8 mouse cellular contexts compared by ENCODE assay signal in the genomic region with DNA sequence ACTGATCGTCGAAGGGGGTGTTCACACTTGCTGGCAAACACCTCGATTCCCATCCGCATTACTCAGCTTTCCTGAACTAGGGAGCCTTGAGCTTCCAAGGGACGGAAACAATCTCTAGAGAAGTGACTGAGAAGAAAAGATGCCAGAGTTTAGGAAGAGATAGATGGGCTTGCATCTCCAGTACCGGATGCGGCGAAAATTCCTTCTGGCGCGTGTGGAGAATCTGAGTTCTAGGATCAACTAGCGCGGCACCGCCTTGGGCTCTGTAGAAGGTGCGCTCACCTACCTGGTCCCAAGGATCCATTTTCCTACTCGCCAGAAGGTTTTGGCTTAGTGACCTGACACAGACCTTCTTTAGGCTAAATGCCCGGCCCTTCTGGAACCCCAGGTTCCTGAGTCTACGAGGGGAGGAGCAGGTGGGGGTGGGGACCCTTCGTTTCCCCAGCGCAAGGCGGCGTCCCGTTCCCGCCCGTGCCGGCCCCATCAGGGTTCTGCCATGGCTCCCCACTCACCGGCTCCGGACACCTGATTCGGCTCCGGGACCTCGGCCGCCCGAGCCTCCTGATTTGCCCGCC. TPM values are rescaled to one million over a fixed set of nuclear protein-coding genes. Genes with fewer than 3 reads are reported as not detected.
DNase-seq lines count a peak whose midpoint lies in the region; ATAC-seq and TF ChIP-seq lines count a peak whose summit lies in the region.

No protein-coding gene starts in this region.

- WGBS in lung, embryonic 14.5 days, result under 1% methylated on average over 33 of the region's 33 CpGs
- WGBS in forebrain, postnatal 0 days, result under 1% methylated on average over 33 of the region's 33 CpGs
- 2% methylated on average over 33 of the region's 33 CpGs for WGBS in liver, embryonic 16.5 days (ENCODE audit: insufficient replicate concordance)
- under 1% methylated on average over 33 of the region's 33 CpGs for whole genome bisulfite sequencing in stomach, embryonic 16.5 days

- peaks cover 30% of the 10 kb centered on the region for H3K36me3 ChIP-seq in lung, embryonic 14.5 days (ENCODE audit: insufficient read depth)
- H3K36me3 ChIP-seq in forebrain, postnatal 0 days (ENCODE audit: insufficient read depth), result no peaks in the 10 kb centered on the region
- H3K36me3 ChIP-seq in liver, embryonic 16.5 days (ENCODE audit: control insufficient read depth, insufficient read depth), result no peaks in the 10 kb centered on the region
- no peaks in the 10 kb centered on the region for H3K36me3 ChIP-seq in stomach, embryonic 16.5 days (ENCODE audit: control insufficient read depth, insufficient read depth, low read length)

- no peak for ATAC-seq in lung, embryonic 14.5 days (ENCODE audit: insufficient read depth)
- no peak for ATAC-seq in forebrain, postnatal 0 days
- ATAC-seq in liver, embryonic 16.5 days (ENCODE audit: low read depth), result no peak
- no peak for ATAC-seq in stomach, embryonic 16.5 days (ENCODE audit: insufficient read depth, low FRiP score)

- peaks cover 24% of the 10 kb centered on the region for H3K4me1 ChIP-seq in lung, embryonic 14.5 days (ENCODE audit: insufficient read depth)
- no peaks in the 10 kb centered on the region for H3K4me1 ChIP-seq in forebrain, postnatal 0 days (ENCODE audit: insufficient read depth)
- peaks cover 14% of the 10 kb centered on the region for H3K4me1 ChIP-seq in liver, embryonic 16.5 days (ENCODE audit: control insufficient read depth, low read depth, low read length)
- H3K4me1 ChIP-seq in stomach, embryonic 16.5 days (ENCODE audit: control insufficient read depth, insufficient read depth, low read length), result peaks cover 22% of the 10 kb centered on the region

- TF ChIP-seq CTCF in lung, embryonic 14.5 days (IDR thresholded peaks at IDR 0.05; ENCODE audit: low read depth), result no peak
- TF ChIP-seq CTCF in forebrain, postnatal 0 days (IDR thresholded peaks at IDR 0.05; ENCODE audit: low read depth), result no peak

- peak overlapping the region; percentile 99 for H3K27ac ChIP-seq in lung, embryonic 14.5 days (ENCODE audit: low read depth)
- H3K27ac ChIP-seq in forebrain, postnatal 0 days (ENCODE audit: low read depth, low read length), result no peak overlapping the region
- no peak overlapping the region for H3K27ac ChIP-seq in liver, embryonic 16.5 days (ENCODE audit: low read length)
- peak overlapping the region; percentile 68 for H3K27ac ChIP-seq in stomach, embryonic 16.5 days (ENCODE audit: low read length)

- peaks cover 57% of the 10 kb centered on the region for H3K27me3 ChIP-seq in lung, embryonic 14.5 days (ENCODE audit: insufficient read depth, low read length)
- H3K27me3 ChIP-seq in forebrain, postnatal 0 days (ENCODE audit: insufficient read depth, low read length), result peaks cover 75% of the 10 kb centered on the region
- H3K27me3 ChIP-seq in liver, embryonic 16.5 days (ENCODE audit: control insufficient read depth, insufficient read depth, low read depth, low read length), result peaks cover 100% of the 10 kb centered on the region
- peaks cover 45% of the 10 kb centered on the region for H3K27me3 ChIP-seq in stomach, embryonic 16.5 days (ENCODE audit: control insufficient read depth, insufficient read depth, low read length)

- H3K9me3 ChIP-seq in lung, embryonic 14.5 days (ENCODE audit: low read depth, low read length), result no peaks in the 10 kb centered on the region
- H3K9me3 ChIP-seq in forebrain, postnatal 0 days (ENCODE audit: low read length), result no peaks in the 10 kb centered on the region
- no peaks in the 10 kb centered on the region for H3K9me3 ChIP-seq in liver, embryonic 16.5 days (replicated peaks; ENCODE audit: control insufficient read depth, low read length)
- H3K9me3 ChIP-seq in stomach, embryonic 16.5 days (replicated peaks; ENCODE audit: control insufficient read depth, low read length), result no peaks in the 10 kb centered on the region

- H3K9ac ChIP-seq in lung, embryonic 14.5 days, result peak overlapping the region; percentile 99
- H3K9ac ChIP-seq in forebrain, postnatal 0 days, result no peak overlapping the region
- H3K9ac ChIP-seq in liver, embryonic 16.5 days (ENCODE audit: low read depth, low read length), result 0 out of 2 replicates have a peak overlapping the region, but pooled peaks have one; percentile 9
- peak overlapping the region; percentile 91 for H3K9ac ChIP-seq in stomach, embryonic 16.5 days (ENCODE audit: low read length)

- peak overlapping the region; percentile 93 for H3K4me2 ChIP-seq in lung, embryonic 14.5 days
- peak overlapping the region; percentile 47; the same call in 1 of the 2 replicates for H3K4me2 ChIP-seq in forebrain, postnatal 0 days (ENCODE audit: low read depth)
- peak overlapping the region; percentile 49 for H3K4me2 ChIP-seq in liver, embryonic 16.5 days (ENCODE audit: low read depth, low read length)
- peak overlapping the region; percentile 93 for H3K4me2 ChIP-seq in stomach, embryonic 16.5 days (ENCODE audit: low read depth, low read length)

- H3K4me3 ChIP-seq in lung, embryonic 14.5 days (ENCODE audit: low read depth, low read length), result peak overlapping the region; percentile 80
- H3K4me3 ChIP-seq in forebrain, postnatal 0 days (ENCODE audit: low read depth, low read length), result peak overlapping the region; percentile 32
- peak overlapping the region; percentile 49 for H3K4me3 ChIP-seq in liver, embryonic 16.5 days (ENCODE audit: low read depth, low read length)
- peak overlapping the region; percentile 66 for H3K4me3 ChIP-seq in stomach, embryonic 16.5 days (replicated peaks; ENCODE audit: low read length)

- DNase-seq in lung, embryonic 14.5 days, result peak; percentile 81
- DNase-seq in lung, postnatal 14 days, result no peak
- DNase-seq in forebrain, postnatal 0 days, result peak; percentile 47
- DNase-seq in adrenal gland, postnatal 14 days, result no peak
- no peak for DNase-seq in T-cell, adult 2 months (ENCODE audit: low spot score)
- no peak for DNase-seq in layer of hippocampus, adult 11-12 months (ENCODE audit: low spot score)

RNA-seq across cellular contexts. Expression of a gene that starts 0.6 kb away (rescaled TPM):
- 61.4 and 67.5 TPM in 2 replicates for polyA plus RNA-seq in lung, embryonic 14.5 days (2014; fragmentation: Nextera tagmentation; extraction: Ambion mirVana)
- 1.9 and 5.1 TPM in 2 replicates for total RNA-seq in forebrain, postnatal 0 days (2014; rRNA removed)
- 0.42 and 0.44 TPM in 2 replicates for polyA plus RNA-seq in forebrain, postnatal 0 days (2015; fragmentation: Nextera tagmentation; extraction: Ambion mirVana)
- polyA plus RNA-seq in liver, embryonic 16.5 days (2015; fragmentation: Nextera tagmentation; extraction: Ambion mirVana), result 0.18 and 0.26 TPM in 2 replicates
- 2.9 and 3.1 TPM in 2 replicates for polyA plus RNA-seq in stomach, embryonic 16.5 days (2015; fragmentation: Nextera tagmentation; extraction: Ambion mirVana)
- 26.3 and 28.3 TPM in 2 replicates for total RNA-seq in adrenal gland, postnatal 14 days (2021)

RNA-seq across cellular contexts. Expression of a gene that starts 18.4 kb away (rescaled TPM):
- not detected in 2 replicates for polyA plus RNA-seq in lung, embryonic 14.5 days (2014; fragmentation: Nextera tagmentation; extraction: Ambion mirVana)
- not detected in 2 replicates for total RNA-seq in forebrain, postnatal 0 days (2014; rRNA removed)
- polyA plus RNA-seq in forebrain, postnatal 0 days (2015; fragmentation: Nextera tagmentation; extraction: Ambion mirVana), result not detected in 2 replicates
- not detected in 2 replicates for polyA plus RNA-seq in liver, embryonic 16.5 days (2015; fragmentation: Nextera tagmentation; extraction: Ambion mirVana)
- not detected in 2 replicates for polyA plus RNA-seq in stomach, embryonic 16.5 days (2015; fragmentation: Nextera tagmentation; extraction: Ambion mirVana)
- total RNA-seq in adrenal gland, postnatal 14 days (2021), result not detected in 2 replicates

RNA-seq across cellular contexts. Expression of a gene that starts 54.5 kb away (rescaled TPM):
- 67.9 and 73.4 TPM in 2 replicates for polyA plus RNA-seq in lung, embryonic 14.5 days (2014; fragmentation: Nextera tagmentation; extraction: Ambion mirVana)
- 0.15 and 0.33 TPM in 2 replicates for total RNA-seq in forebrain, postnatal 0 days (2014; rRNA removed)
- polyA plus RNA-seq in forebrain, postnatal 0 days (2015; fragmentation: Nextera tagmentation; extraction: Ambion mirVana), result 0.19 TPM in 2 replicates
- not detected in 2 replicates for polyA plus RNA-seq in liver, embryonic 16.5 days (2015; fragmentation: Nextera tagmentation; extraction: Ambion mirVana)
- 0.17 and 0.22 TPM in 2 replicates for polyA plus RNA-seq in stomach, embryonic 16.5 days (2015; fragmentation: Nextera tagmentation; extraction: Ambion mirVana)
- total RNA-seq in adrenal gland, postnatal 14 days (2021), result not detected in 2 replicates

Comparison
In these comparisons a context has a peak if more than half of its experiments do, and no peak if none do; other contexts are left out.
1. DNase-seq: peak in lung, embryonic 14.5 days (single experiment) and forebrain, postnatal 0 days (single experiment); none in lung, postnatal 14 days (single experiment), adrenal gland, postnatal 14 days (single experiment), T-cell, adult 2 months (single experiment) and layer of hippocampus, adult 11-12 months (single experiment).
2. H3K27ac ChIP-seq: peak in lung, embryonic 14.5 days (single experiment) and stomach, embryonic 16.5 days (single experiment); none in forebrain, postnatal 0 days (single experiment) and liver, embryonic 16.5 days (single experiment).
3. RNA of a gene that starts 0.6 kb away (polyA plus RNA-seq): 61.4 to 67.5 TPM in lung, embryonic 14.5 days; 2.9 to 3.1 TPM in stomach, embryonic 16.5 days, 0.42 to 0.44 TPM in forebrain, postnatal 0 days and 0.18 to 0.26 TPM in liver, embryonic 16.5 days; every median in the first group is over 10 times any median in the second.
4. RNA of a gene that starts 54.5 kb away (polyA plus RNA-seq): 67.9 to 73.4 TPM in lung, embryonic 14.5 days; 0.19 TPM in forebrain, postnatal 0 days, 0.17 to 0.22 TPM in stomach, embryonic 16.5 days and not detected in liver, embryonic 16.5 days; every median in the first group is over 10 times any median in the second.
5. Peak in every context shown above with its lines, with median percentiles within 50 percentile points of each other: H3K4me2 ChIP-seq and H3K4me3 ChIP-seq.